Mouse (Mus musculus) testis, postnatal 10 days (tissue): ENCODE data around the gene 1520401A03Rik.
"Not testable (repeated sequence)": the region's sequence is repeated elsewhere in the genome, so short reads cannot be mapped to it uniquely, and the experiment has no call there.

Source experiments
- DNase-seq: peaks from one replicate; pipeline ENCODE4 v3.0.0; 2021; ENCODE audit warnings: low spot score

Gene 1520401A03Rik

DNA sequence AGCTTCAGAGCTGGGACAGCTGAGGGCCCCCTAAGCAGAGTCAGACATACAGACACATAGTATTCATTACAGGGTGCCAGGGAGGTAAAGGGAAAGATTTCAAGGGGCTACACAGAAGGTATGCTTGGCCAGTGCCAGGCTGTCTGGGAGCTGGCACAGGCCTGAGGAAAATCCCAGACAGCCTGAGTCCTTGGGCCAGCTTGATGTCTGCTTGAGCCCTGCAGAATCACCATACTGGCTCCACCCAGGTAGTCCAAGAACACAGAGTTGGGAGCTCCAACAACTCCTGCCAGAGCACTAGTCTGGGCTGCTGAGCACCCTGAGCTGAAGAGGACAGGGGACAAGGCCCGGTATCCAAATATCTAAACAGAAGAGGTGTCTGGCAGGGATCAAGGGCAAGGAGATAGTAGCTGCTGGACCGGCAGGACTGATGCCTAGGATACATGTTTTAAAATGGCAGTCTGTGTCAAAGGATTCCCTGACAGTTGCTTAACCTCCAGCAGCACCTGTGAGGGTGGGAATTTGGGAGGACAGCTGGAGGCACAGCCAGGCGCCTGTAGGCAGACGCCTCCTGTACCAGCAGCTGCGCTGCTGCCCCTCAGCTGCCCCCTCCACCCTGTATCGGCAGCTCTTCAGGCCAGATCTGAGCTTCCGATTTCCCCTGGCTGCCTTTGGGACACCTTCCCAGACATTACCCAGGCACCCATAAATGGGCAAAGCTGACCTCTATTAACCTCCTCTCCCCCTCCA lies at the start of gene 1520401A03Rik:
TSS of gene 1520401A03Rik (minus strand) at position 408 of the 750 bp plus-strand sequence.
- DNase-seq, result no peak

DNA sequence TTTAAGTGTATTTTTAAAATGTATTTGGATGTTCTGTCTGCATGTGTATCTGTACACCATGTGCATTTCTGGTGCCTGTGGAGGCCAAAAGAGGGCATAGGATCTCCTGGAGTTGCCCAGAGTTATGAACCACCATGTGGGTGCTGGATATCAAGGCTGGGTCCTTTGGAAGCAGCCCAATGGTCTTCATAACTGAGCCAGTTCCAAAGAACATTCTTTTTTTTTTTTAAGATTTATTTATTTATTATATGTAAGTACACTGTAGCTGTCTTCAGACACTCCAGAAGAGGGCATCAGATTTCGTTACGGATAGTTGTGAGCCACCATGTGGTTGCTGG lies 49.6 kb upstream of the 1520401A03Rik start:
- DNase-seq, result not testable (repeated sequence)

DNA sequence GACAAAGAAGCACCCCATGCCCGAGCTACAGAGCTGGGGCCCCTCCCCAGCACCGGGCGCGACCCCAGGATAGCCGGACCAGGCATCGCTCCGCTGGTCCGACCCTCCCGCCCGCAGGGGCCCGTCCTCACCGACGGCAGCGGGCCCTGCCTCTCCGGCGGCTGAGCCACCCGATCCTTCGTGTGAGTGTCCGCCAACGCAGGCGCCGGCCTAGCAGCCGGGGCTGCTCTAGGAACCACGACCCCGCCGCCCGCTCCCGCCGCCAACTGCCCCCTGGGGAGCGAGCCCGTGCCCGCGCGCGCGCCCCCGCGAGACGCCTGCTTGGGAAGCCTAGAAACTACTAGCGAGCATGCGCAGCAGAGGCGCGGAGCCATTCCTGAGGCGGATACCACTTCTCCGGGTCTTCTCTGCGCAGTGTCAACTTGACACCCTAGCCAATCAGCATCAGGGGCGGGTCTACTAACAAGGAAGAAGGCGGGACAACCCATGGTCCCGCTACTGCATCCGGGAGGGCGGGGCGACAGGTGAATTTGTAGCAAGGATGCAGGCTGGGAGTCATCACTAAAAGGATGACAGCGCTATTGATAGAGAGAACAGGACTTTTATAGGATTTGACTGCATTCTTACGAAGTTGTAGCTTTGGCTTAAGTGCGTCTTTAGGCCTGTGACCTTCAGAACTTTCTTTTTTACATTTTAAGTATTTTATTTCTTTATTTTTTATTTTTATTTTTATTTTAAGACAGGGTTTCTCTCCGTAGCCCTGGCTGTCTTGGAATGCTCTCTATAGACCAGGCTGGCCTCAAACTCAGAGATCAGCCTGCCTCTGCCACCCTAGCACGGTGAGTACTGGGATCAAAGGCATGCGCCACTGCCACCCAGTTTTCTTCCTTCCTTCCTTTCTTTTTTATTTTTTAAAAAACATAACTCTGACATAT lies 49.0 kb upstream of the 1520401A03Rik start, which contains the start of gene Flywch1:
TSS of gene Flywch1 (minus strand) at position 319 of the 935 bp plus-strand sequence.
- peak; percentile 99 for DNase-seq

DNA sequence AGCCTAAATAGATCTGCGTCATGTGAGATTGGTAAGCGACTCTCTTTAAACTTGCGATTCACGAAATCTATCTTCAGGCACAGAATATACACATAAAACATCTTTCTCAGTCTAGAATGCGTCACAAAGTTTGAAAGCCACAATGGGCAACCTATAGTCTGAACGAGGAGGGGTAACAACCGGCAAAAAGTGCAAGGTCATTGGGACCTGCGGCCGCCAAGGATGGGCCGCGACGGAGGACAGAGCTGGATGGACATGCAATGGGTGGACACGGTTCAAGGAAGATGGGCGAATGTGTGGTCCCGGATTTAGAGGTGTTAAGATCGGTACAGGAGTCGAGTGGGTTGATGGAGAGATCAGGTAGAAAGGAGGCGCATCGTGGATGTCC lies 48.3 kb upstream of the 1520401A03Rik start:
- DNase-seq, result no peak

DNA sequence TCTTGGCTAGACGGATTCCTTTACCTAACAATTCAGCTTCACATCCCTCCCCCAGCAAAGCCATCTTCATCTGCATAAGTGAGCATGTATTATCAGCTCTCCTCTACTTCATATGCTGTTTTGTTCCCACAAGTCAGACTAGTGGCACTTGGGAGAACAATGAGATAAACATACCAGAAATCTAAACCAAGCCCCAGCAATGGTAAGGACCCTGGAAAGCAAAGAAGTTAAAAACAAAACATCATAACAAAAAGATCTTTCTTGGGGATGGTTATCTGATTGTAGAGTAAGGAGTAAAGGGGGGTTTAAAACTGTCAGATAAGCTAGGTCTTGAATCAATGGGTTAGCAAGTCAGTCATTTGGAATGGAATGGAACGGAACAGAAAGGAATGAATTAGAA lies 47.9 kb upstream of the 1520401A03Rik start:
- DNase-seq, result no peak

DNA sequence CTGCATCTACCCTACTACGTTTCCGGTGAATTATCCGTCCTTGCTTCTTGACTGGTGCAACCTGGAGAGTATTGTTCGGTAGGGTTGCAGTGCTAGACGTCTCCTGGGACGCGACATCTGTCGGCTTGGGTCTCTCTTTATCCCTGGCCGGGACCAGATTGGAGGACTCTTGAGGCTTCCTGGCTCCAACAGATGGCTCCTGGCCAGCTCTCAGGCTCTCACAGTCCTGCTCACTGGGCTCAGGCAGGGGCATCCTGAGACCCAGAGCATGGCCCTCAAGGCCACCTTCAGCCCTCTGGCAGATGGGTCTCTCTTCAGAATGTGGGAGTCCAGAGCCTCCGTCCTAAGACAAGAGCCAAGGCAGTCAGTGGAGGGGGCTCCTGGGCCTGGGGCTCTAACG lies 40.4 kb upstream of the 1520401A03Rik start:
- DNase-seq, result no peak

DNA sequence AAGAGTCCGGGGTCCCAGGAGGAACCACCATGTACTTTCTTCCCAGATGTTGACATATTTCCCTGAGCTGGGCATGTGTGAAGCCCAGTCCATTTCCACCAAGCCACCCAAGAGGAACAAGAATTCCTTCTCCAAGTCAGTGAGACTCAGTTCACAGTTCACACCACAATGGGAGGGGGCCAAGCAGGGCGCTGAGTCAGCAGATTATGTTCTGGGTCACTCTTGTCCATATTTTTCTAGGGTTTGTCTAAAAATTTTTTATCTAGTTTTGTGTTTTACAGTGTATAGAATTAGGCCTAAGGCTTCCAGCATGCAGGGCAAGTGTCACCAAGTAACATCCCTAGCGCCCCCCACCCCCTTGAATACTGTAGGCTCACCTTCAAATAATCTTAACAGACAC lies 38.6 kb upstream of the 1520401A03Rik start:
- no peak for DNase-seq

DNA sequence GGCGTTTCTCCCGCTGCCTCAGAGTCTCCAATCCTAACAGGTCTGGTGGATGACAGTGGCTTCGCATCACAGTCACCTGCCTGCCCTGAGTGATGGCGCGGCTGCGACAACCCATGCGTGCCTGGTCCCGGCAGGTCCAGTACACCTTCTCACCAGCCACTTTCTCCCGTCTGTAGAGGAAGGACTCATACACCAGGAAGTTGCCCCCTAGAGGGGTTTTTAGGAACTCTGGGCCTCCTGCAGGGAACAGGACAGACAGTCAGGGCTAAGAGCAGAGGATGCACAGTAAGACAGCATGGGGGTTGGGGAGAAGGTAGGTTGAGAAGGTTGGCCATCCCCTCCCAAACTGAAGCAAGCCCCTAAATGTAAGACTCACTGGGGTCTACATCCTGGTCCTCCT lies 37.6 kb upstream of the 1520401A03Rik start:
- no peak for DNase-seq

DNA sequence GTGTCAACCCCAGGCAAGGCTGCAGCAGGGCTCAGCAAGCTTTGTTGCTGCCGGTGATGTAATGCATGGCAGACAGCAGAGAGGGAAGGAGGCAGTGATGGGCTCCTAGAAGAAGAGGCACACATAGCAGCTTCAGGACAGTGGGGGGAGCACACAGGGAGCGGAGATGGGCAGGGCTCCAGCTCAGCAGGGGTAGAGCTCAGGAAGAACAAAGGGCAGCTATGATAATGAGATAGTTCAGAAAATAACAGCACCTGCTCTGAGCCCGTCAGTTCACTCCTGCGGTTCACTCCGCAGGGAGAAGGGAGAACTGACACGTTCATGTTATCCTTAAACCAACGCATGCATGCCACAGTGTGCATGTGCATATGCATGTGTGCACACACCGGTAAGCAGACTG lies 36.2 kb upstream of the 1520401A03Rik start:
- no peak for DNase-seq

DNA sequence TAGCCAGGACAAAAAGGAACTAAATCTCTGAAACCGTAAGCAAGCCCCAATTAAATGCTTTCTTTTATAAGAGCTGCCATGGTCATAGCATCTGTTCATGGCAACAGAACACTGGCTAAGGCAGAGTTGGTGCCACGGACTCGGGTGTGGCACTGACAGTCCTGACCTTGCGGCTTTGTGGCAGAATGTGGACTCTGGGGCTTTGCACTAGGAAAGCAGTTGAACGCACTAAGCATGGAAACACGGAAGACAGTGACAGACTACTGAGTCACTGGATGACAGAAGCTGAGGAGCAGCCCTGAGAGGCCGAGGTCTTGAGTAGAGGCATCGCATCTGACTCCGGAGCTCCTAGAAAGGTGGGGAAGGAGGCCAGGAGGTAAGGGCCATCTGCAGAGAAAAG lies 35.0 kb upstream of the 1520401A03Rik start:
- no peak for DNase-seq

DNA sequence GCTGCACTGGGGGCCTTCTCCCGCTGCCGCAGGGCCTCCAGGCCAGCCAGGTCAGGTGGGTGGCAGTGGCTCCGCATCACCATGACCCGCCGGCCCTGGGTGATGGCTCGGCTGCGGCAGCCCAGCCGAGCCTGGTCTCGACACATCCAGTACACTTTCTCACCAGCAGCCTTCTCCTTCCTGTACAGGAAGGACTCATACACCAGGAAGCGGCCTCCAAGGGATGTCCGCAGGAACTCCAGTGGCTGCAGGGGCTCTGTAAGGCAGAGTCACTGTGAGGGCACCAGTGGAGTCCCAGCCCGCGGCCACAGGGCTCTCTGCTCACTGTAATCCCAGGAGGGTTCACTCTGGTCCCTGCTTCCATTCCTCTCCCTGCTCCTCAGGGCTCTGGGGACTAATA lies 33.1 kb upstream of the 1520401A03Rik start:
- DNase-seq, result no peak

DNA sequence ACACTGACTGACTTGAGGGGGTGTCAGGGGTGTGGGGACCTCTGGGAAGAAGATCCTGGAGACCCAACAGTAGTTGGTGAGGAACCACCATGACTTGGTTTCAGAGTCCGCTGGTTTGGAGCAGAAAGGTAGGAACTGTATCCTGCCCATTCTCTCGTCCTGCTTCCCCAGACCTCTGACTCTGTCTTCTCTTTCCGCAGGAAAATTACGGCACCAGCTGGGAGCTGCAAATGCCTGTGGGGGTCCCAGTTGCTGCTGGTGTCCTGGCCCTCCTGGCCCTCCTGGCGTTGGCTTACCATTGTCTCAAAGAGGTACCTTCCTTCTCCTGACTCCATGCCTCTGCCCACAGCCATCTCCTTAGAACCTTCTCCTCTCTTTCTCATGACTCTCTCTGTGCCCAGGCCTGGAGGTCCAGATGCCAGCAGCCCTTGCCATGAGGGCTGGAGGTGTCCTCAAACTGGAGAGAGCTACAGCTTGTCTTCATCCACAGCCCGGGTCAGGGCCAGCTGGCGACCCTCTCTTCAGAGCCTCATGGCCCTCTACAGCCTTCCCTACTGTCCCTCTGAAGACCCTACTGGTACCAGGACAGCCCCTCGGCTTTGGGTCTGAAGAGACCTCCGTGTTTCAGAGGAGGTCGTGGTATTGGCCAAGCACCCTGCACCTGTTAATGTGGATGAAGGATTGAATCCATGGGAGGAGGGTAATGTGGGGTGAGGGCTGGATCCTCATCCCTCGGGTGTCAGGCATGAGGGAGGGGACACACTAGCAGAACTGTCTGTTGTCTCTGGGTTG lies 27.0 kb upstream of the 1520401A03Rik start:
- DNase-seq, result no peak

DNA sequence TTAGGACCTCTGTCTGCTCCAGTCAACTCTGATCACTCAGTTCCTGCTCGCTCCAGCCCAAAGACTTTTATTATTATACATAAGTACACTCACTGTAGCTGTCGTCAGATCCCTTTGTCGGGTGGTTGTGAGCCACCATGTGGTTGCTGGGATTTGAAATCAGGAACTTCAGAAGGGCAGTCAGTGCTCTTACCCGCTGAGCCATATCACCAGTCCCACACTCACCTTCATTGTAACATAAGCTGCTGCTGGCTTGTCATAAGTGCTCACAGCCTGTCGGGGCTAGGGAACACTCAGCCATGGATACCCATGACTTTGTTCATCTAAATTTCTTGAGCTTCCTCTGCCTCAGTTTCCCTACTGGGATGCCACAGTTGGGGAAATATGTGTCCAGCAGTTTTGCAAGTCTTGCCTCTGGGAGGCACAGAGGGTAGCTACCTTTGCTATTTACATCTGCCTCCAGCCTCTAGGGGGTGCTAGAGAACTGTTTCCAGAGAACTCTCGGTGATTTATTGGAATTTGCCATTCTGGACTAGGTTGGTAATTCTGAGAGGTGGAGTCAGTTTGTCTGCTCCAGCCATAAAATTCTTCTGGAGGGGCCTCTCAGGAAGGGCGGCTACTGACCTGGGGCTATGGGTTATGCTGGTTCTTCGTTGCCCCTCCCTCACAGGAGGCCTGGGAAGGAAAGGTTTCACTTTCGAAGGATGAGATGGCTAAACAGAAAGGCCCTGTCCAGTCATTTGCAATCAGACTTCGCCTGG lies 26.2 kb upstream of the 1520401A03Rik start:
- DNase-seq, result peak; percentile 72

DNA sequence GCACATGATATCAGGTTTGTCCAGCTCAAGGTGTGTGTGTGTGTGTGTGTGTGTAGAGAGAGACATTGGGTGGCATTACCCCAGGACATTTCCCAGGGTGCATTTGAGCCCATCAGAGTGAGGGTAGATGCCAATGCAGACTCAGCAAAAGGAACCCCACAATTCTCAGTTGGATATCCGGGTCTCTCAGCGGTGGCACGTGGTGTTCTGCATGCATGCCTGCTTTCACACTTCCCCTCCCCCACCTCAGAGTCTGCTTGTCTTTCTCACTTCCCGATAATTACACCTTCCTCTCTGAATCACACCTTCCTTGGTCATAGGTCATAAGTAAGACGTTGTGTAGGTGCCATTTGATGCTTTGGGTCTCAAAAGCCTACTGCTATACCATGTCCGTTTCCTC lies 25.4 kb upstream of the 1520401A03Rik start:
- no peak for DNase-seq

DNA sequence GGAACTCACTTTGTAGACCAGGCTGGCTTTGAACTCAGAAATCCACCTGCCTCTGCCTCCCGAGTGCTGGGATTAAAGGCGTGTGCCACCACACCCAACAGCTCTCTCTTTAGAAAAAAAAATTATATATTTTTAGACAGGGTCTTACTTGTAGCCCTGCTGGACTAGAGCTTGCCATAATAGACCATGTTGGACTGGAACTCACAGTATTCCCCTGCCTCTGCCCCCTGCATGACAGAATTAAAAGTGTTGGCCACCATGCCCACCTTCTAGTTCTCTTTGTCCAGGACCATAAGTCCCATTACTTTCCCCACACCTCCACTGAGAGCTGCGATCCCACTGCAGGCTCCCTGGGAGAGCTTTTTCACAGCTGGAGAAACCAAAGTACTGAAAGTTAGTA lies 24.9 kb upstream of the 1520401A03Rik start:
- no peak for DNase-seq

DNA sequence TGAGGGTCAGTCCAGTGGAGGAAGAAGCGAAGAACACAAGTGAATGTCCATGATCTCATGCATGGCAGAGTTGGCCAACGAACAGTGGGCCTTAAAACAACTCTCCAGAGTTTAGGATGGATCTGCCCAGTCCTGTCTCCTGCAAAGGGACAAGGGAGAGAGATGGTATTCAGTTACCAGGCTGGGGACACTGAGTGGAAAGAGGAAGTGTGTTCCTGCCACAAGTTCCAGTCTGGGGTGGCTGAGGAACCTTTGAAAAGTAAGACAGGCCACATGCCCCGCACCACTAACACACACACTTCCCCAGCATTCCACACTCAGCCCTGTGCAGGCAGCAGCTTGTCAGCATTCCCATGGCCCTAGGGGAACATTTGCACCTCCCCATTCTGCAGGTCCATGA lies 24.2 kb upstream of the 1520401A03Rik start:
- no peak for DNase-seq

DNA sequence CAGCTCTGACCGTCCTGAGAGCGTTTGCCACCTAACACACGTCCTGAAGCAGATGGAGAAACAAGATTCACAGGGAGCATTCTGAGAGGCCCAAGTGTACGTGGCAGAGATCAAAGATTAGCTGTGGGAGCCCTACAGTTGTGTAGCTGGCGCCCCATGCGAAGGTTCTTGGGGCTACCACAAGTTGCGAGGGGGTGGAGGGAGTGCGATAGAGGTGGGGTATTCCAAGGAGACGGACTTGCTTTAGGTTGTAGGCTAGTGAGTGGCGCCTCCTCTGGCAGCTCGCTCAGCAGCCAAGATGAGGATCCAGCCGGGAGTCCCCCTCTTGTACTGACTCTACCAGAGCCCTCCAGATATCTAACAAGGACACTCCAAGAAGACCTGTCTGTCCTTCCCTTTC lies 23.7 kb upstream of the 1520401A03Rik start:
- DNase-seq, result no peak

DNA sequence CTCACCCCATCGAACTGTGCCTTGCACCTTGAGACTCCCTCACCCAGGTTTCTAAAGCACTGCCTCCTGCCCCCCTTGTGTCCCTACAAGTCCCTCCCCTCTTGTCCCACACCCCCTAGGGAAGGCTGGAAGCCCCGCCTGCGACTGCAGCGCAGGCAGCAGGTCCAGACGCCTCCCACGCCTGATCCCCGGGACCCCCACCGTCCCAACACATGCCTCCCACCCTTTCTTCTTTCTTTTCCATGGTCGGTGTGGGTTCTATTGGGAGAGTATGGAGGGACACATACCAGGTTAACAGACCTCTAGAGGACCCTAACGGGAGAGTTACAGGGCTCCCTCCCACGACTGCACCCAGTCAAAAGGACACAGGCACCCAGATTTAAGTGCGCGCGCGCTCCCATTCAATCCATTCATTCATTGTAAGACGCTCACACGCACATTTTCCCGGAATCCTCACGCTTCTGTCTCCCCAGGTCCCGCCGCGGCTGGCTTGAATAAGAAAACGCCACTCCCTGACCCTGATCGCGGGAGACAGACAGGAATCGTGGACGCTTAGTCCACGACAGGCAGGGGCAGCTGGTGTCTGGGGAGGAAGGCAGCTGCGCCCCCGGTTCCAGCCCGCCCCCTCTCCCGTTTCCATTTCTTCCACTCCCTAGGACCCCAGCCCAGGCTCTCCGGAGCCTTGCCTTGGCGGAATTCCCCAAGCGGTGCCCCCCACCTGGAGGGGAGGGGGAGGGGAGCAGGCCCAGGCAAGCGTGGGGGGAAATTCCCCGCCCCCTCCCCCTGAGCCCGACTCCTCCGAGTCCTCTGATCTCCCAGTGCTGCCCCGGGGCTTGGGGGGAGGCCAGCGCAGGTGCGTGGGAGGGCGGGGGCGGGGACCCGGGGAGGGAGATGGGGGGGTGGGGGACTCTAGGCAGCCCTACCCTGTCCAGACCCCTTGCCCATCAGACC lies 23.0 kb upstream of the 1520401A03Rik start, which contains the start of gene Kremen2:
TSS of gene Kremen2 (minus strand) at position 533 of the 951 bp plus-strand sequence.
- no peak for DNase-seq

DNA sequence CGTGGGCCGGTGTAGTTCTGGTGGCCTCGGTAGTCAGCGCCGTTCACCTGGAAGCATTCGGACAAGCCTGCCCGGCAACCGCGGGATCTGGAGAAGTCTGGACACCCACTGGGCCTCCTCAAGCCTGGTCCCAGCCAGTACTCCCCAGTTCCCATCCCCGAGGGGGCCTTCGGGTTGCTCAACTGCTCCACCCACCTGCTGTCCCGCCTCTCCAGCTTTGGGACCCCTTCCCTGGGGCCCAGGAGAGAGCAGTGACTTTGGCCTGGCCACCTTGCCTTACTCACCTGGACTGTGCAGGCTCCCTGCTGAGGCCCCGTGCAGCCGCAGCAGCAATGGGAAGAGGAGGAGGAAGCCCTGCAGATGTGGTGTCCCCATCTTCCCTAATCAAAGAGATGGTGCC lies 22.1 kb upstream of the 1520401A03Rik start:
- DNase-seq, result no peak

DNA sequence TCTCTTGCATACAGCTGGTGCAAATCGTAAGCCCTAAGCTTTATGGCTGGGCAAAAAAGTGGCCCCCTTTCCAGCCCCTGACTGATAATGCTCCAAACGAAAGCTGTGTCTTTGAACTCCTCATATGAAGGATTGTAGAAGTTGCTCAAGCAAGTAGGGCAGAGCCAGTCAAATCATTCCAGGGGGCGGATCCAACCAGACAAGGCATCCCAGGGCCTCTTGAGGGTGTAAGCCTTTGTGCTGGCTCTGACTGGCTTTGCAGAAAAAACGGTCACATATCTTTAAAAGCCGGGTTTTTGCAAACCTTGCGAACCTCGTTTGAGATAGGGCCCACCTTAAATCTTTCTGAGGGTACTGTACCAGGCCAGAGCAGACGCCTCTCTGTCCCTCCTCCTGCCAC lies 21.5 kb upstream of the 1520401A03Rik start:
- DNase-seq, result no peak
